Mouse (Mus musculus) naive thymus-derived CD4-positive, alpha-beta T cell, adult 5 months (primary cell): Measurements from ENCODE around the gene Pnmal2. TPM values are rescaled to one million over a fixed set of nuclear protein-coding genes. Genes with fewer than 3 reads are reported as not detected.

Source experiments
- polyA plus RNA-seq: library from polyadenylated mRNA; unstranded; fragments of 100-300 nt; shearing (Covaris generic); gene quantifications from one replicate; pipeline ENCODE4 v1.2.1, GENCODE M21; 2017

Gene Pnmal2
- not detected for polyA plus RNA-seq

GRCm38 (mm10) chr7:16944061-16944807 lies at the start of gene Pnmal2:
Gene Pnmal2 (plus strand): TSS chr7:16944682.

GRCm38 (mm10) chr7:16906281-16906680 lies 38.2 kb upstream of the Pnmal2 start, which contains the start of gene Ptgir:
Gene Ptgir (plus strand): TSS chr7:16906490.

GRCm38 (mm10) chr7:16924037-16924834 lies 20.2 kb upstream of the Pnmal2 start, which contains the start of gene Calm3:
Gene Calm3 (minus strand): TSS chr7:16924114.

GRCm38 (mm10) chr7:16959539-16960187 lies 15.2 kb downstream of the Pnmal2 start, which contains the start of gene Pnmal1:
Gene Pnmal1 (plus strand): TSS chr7:16959679.

GRCm38 (mm10) chr7:16982859-16983568 lies 38.5 kb downstream of the Pnmal2 start, which contains the start of gene Gm42372:
Gene Gm42372 (plus strand): TSS chr7:16983086.

GRCm38 (mm10) chr7:16992451-16992807 lies 47.9 kb downstream of the Pnmal2 start, which contains the start of gene Ccdc8:
Gene Ccdc8 (plus strand): TSS chr7:16992708.

Other genes with a start within 250 kb of the Pnmal2 start
- not detected for gene Ceacam9, start 222.8 kb upstream of the Pnmal2 start, polyA plus RNA-seq
- gene Ap2s1, start 206.3 kb upstream of the Pnmal2 start, polyA plus RNA-seq, result 85.8 TPM
- 258 TPM for gene Slc1a5, start 163.3 kb upstream of the Pnmal2 start, polyA plus RNA-seq
- gene Strn4, start 128.8 kb upstream of the Pnmal2 start, polyA plus RNA-seq, result 79.3 TPM
- gene Fkrp, start 128.0 kb upstream of the Pnmal2 start, polyA plus RNA-seq, result 22.8 TPM
- 220 TPM for gene Prkd2, start 101.8 kb upstream of the Pnmal2 start, polyA plus RNA-seq
- gene Dact3, start 69.4 kb upstream of the Pnmal2 start, polyA plus RNA-seq, result 0.15 TPM
- gene Gng8, start 52.9 kb upstream of the Pnmal2 start, polyA plus RNA-seq, result not detected
- 4.1 TPM for gene Ptgir, start 38.2 kb upstream of the Pnmal2 start, polyA plus RNA-seq
- gene Calm3, start 20.6 kb upstream of the Pnmal2 start, polyA plus RNA-seq, result 59.6 TPM
- gene Pnmal1, start 15.0 kb downstream of the Pnmal2 start, polyA plus RNA-seq, result not detected
- gene Gm42372, start 38.4 kb downstream of the Pnmal2 start, polyA plus RNA-seq, result 1.2 TPM
- 0.07 TPM for gene Ccdc8, start 48.0 kb downstream of the Pnmal2 start, polyA plus RNA-seq
- 92.2 TPM for gene Ppp5c, start 83.2 kb downstream of the Pnmal2 start, polyA plus RNA-seq
- gene Hif3a, start 117.7 kb downstream of the Pnmal2 start, polyA plus RNA-seq, result 0.27 TPM
- 0.39 TPM for gene Psg16, start 129.4 kb downstream of the Pnmal2 start, polyA plus RNA-seq
- gene Ceacam3, start 205.6 kb downstream of the Pnmal2 start, polyA plus RNA-seq, result not detected